Mouse (Mus musculus) brain, embryonic 14.5 days (tissue): ENCODE results near the gene Cfap45.

Experiments used
- CTCF ChIP-seq: fragments of 200-500 bp; IDR thresholded peaks from 2 replicates; pipeline ENCODE4 v1.5.1; 2012; ENCODE audit warnings: inconsistent platforms, mild to moderate bottlenecking, moderate library complexity, borderline replicate concordance; ENCODE audit not compliant: insufficient read depth, insufficient read length; ENCODE audit errors: extremely low read depth
- POLR2A ChIP-seq: fragments of 200-500 bp; IDR thresholded peaks from 2 replicates; pipeline ENCODE4 v1.6.1; 2012; ENCODE audit warnings: mild to moderate bottlenecking, inconsistent platforms, borderline replicate concordance; ENCODE audit not compliant: poor library complexity, insufficient read depth, insufficient read length, severe bottlenecking; ENCODE audit errors: extremely low read depth

GRCm38 (mm10) chr1:172520576-172521440 is at the start of gene Cfap45:
- TF ChIP-seq CTCF (no peak), POLR2A (no peak)
